Mouse (Mus musculus): Measurements from ENCODE around the gene Hnrnpr. TPM values are rescaled to one million over a fixed set of nuclear protein-coding genes. Genes with fewer than 3 reads are reported as not detected.

Hnrnpr gene
- polyA plus RNA-seq, 1 experiment, result 76.2 TPM

GRCm38 (mm10) chr4:136337129-136337528 is 26.4 kb downstream of the Hnrnpr start:
- H3K27ac ChIP-seq (ENCODE audit: control insufficient read depth, insufficient read depth, low read depth, low read length, poor library complexity), result no peak overlapping the region
- WGBS, result 72% methylated on average over 4 of the region's 4 CpGs

GRCm38 (mm10) chr4:136349616-136350015 is 38.9 kb downstream of the Hnrnpr start:
- 87% methylated on average over 6 of the region's 6 CpGs for WGBS
- Histone ChIP-seq H3K4me3 (replicated peaks; ENCODE audit: control insufficient read depth, low read depth, low read length) (no peak overlapping the region), H3K27ac (ENCODE audit: control insufficient read depth, insufficient read depth, low read depth, low read length, poor library complexity) (no peak overlapping the region), H3K4me1 (ENCODE audit: control insufficient read depth, insufficient read depth, low read length) (no peaks in the 10 kb centered on the region)
- no peak for TF ChIP-seq CTCF (IDR thresholded peaks at IDR 0.05; ENCODE audit: control insufficient read depth, insufficient read depth, low read length)
- no peak for TF ChIP-seq POLR2A (IDR thresholded peaks at IDR 0.05; ENCODE audit: borderline replicate concordance, control insufficient read depth, low read depth, low read length)

More at GRCm38 (mm10) chr4:136337129-136337528, 26.4 kb downstream of the Hnrnpr start:
- TF ChIP-seq POLR2A (IDR thresholded peaks at IDR 0.05; ENCODE audit: borderline replicate concordance, control insufficient read depth, low read depth, low read length), result no peak
- TF ChIP-seq CTCF (IDR thresholded peaks at IDR 0.05; ENCODE audit: control insufficient read depth, insufficient read depth, low read length), result no peak
- H3K4me3 ChIP-seq (replicated peaks; ENCODE audit: control insufficient read depth, low read depth, low read length), result no peak overlapping the region
- H3K4me1 ChIP-seq (ENCODE audit: control insufficient read depth, insufficient read depth, low read length), result no peaks in the 10 kb centered on the region

- TF ChIP-seq CTCF (IDR thresholded peaks at IDR 0.05; ENCODE audit: control insufficient read depth, insufficient read depth, low read length) (no peak), POLR2A (IDR thresholded peaks at IDR 0.05; ENCODE audit: borderline replicate concordance, control insufficient read depth, low read depth, low read length) (no peak)
- no peak overlapping the region for H3K4me3 ChIP-seq (replicated peaks; ENCODE audit: control insufficient read depth, low read depth, low read length)
- no peak overlapping the region for H3K27ac ChIP-seq (ENCODE audit: control insufficient read depth, insufficient read depth, low read depth, low read length, poor library complexity)
- WGBS, result 77% methylated on average over 6 of the region's 6 CpGs
- H3K4me1 ChIP-seq (ENCODE audit: control insufficient read depth, insufficient read depth, low read length), result no peaks in the 10 kb centered on the region
These were observed 46.3 kb downstream of the Hnrnpr start for GRCm38 (mm10) chr4:136357026-136357425.

- Histone ChIP-seq H3K4me1 (ENCODE audit: control insufficient read depth, insufficient read depth, low read length) (no peaks in the 10 kb centered on the region), H3K27ac (ENCODE audit: control insufficient read depth, insufficient read depth, low read depth, low read length, poor library complexity) (no peak overlapping the region), H3K4me3 (replicated peaks; ENCODE audit: control insufficient read depth, low read depth, low read length) (no peak overlapping the region)
- WGBS, result 93% methylated on average over 4 of the region's 4 CpGs
- TF ChIP-seq POLR2A (IDR thresholded peaks at IDR 0.05; ENCODE audit: borderline replicate concordance, control insufficient read depth, low read depth, low read length) (no peak), CTCF (IDR thresholded peaks at IDR 0.05; ENCODE audit: control insufficient read depth, insufficient read depth, low read length) (no peak)
These were observed 46.7 kb downstream of the Hnrnpr start for GRCm38 (mm10) chr4:136357429-136357828.

GRCm38 (mm10) chr4:136367856-136368255 is 57.1 kb downstream of the Hnrnpr start:
- H3K4me3 ChIP-seq (replicated peaks; ENCODE audit: control insufficient read depth, low read depth, low read length), result no peak overlapping the region
- TF ChIP-seq CTCF (IDR thresholded peaks at IDR 0.05; ENCODE audit: control insufficient read depth, insufficient read depth, low read length) (no peak), POLR2A (IDR thresholded peaks at IDR 0.05; ENCODE audit: borderline replicate concordance, control insufficient read depth, low read depth, low read length) (no peak)
- no peak overlapping the region for H3K27ac ChIP-seq (ENCODE audit: control insufficient read depth, insufficient read depth, low read depth, low read length, poor library complexity)
- no peaks in the 10 kb centered on the region for H3K4me1 ChIP-seq (ENCODE audit: control insufficient read depth, insufficient read depth, low read length)
- 66% methylated on average over 4 of the region's 4 CpGs for WGBS

- Histone ChIP-seq H3K27ac (ENCODE audit: control insufficient read depth, insufficient read depth, low read depth, low read length, poor library complexity) (no peak overlapping the region), H3K4me1 (ENCODE audit: control insufficient read depth, insufficient read depth, low read length) (no peaks in the 10 kb centered on the region), H3K4me3 (replicated peaks; ENCODE audit: control insufficient read depth, low read depth, low read length) (no peak overlapping the region)
- no peak for TF ChIP-seq POLR2A (IDR thresholded peaks at IDR 0.05; ENCODE audit: borderline replicate concordance, control insufficient read depth, low read depth, low read length)
- no peak for TF ChIP-seq CTCF (IDR thresholded peaks at IDR 0.05; ENCODE audit: control insufficient read depth, insufficient read depth, low read length)
- 2% methylated on average over 3 of the region's 3 CpGs for WGBS
These were observed 59.0 kb downstream of the Hnrnpr start for GRCm38 (mm10) chr4:136369727-136370126.

GRCm38 (mm10) chr4:136373494-136374181 is 62.9 kb downstream of the Hnrnpr start:
- Histone ChIP-seq H3K4me3 (replicated peaks; ENCODE audit: control insufficient read depth, low read depth, low read length) (no peak overlapping the region), H3K27ac (ENCODE audit: control insufficient read depth, insufficient read depth, low read depth, low read length, poor library complexity) (no peak overlapping the region), H3K4me1 (ENCODE audit: control insufficient read depth, insufficient read depth, low read length) (no peaks in the 10 kb centered on the region)
- WGBS, result 64% methylated on average over 14 of the region's 14 CpGs
- TF ChIP-seq POLR2A (IDR thresholded peaks at IDR 0.05; ENCODE audit: borderline replicate concordance, control insufficient read depth, low read depth, low read length) (no peak), CTCF (IDR thresholded peaks at IDR 0.05; ENCODE audit: control insufficient read depth, insufficient read depth, low read length) (no peak)

GRCm38 (mm10) chr4:136377001-136377400 is 66.3 kb downstream of the Hnrnpr start:
- 67% methylated on average over 5 of the region's 5 CpGs for WGBS
- no peaks in the 10 kb centered on the region for H3K4me1 ChIP-seq (ENCODE audit: control insufficient read depth, insufficient read depth, low read length)
- H3K27ac ChIP-seq (ENCODE audit: control insufficient read depth, insufficient read depth, low read depth, low read length, poor library complexity), result no peak overlapping the region
- H3K4me3 ChIP-seq (replicated peaks; ENCODE audit: control insufficient read depth, low read depth, low read length), result no peak overlapping the region
- no peak for TF ChIP-seq POLR2A (IDR thresholded peaks at IDR 0.05; ENCODE audit: borderline replicate concordance, control insufficient read depth, low read depth, low read length)
- TF ChIP-seq CTCF (IDR thresholded peaks at IDR 0.05; ENCODE audit: control insufficient read depth, insufficient read depth, low read length), result no peak

Measured in bone marrow, adult 2 months (tissue).